Mouse (Mus musculus) left cerebral cortex, adult 9 months (tissue): Measurements from ENCODE around the gene Tmem141.

Experiments used
- DNase-seq, 2 experiments: peaks; one replicate each; pipeline ENCODE4 v3.0.0; 2022; ENCODE audit warnings: low spot score in 2 of 2

The Tmem141 gene

DNA sequence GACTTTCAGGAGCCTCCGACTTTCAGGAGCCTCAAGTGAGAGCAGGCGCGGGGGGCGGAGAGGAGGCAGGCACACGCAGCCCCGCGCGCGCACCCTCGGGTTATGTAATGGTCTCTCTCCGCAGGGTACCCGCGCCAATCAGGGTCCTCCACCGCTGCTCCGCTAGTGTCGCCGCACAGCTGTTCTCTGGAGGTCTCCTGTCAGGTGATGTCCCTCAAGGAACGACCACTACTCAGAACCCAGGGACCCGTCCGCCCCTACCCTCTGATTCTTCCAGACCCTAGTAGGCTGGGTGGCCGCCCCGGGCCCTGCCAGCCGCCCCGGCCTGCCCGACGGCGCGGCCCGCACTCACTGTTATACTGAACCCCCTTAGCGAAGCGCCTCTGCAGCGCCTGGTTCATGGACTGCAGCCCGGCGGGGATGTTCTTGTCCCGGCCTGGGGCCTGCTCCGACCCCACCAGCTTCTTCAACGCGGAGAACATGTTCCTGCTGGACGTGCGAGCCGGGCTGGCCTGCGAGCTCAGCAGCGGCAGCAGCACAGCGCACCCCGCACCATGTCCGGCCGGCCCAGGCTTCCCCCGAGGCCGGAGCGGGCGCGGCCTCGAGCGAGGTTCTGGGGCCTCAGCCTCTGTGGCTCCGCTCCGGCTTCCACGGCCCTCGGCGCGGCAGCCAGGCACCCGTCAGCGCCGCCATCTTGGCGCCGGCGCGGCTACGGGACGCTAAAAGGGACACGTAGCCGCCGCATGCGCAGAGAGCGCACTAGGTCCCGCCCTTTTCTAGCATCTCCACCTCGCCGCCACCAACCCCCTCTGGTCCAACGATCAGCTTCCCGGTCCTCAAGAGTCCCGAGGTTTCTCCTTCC, 13.8 kb downstream of the Tmem141 start, which contains the start of gene Rabl6:
Gene Rabl6 (minus strand): TSS at position 761 of the 862 bp plus-strand sequence.
- DNase-seq, result peak; percentile 65 to 91

DNA sequence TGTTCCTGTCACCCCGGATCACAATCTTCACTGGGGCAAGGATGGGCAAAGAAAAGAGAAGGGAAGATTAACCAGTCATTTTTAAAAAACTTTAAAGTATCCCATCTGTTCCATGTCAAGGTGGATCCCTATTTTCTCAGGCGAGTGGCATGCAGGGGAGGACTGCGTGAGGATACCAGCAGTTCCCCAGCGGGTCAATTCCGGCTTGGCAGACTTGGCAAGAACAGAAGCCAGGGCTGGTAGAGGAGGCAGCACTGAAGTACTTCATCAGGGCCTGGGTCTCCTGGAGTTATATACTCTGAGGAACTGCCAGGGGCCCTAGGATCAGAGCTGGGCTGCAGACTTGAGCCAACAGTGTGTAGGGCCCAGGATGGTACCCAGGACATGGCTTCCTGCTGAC, 19.3 kb downstream of the Tmem141 start:
- DNase-seq, result no peak

DNA sequence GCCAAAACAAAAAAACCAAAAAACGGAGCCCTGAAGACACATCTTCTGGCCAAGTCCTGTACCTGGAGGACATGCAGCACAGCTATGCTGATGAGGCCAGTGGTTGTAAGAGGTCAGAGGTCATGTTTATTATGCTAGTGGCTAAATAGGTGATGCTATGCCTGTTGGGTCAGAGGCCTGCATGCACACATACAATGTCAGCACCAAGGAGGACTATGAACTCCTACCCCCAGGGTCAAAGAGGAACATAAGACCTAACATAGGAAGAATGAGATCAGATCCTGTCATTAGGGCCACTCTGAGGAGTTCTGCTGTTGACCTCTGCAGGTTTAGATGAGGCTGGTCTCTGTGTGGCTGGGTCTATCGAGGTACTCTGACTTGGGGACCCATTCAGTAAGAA, 21.8 kb downstream of the Tmem141 start:
- DNase-seq, result no peak

DNA sequence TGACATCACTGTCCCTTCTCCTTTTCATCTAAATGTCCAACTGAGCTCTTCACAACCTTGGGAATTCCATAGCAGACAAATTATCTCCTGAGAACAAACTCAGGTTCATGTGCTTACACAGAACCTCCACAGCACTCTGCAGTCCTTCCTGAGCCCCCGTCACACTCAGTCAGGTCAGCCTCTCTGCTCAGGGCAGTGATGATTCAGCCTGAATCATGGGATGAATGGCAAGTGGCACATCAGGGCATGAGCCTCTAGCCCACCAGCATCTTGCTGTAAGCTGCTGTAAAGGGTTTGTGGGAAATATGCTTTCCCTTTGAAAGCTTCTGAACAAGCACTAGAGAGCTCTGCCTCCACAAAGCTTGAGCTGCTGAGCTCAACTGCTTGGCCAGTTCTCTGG, 23.1 kb downstream of the Tmem141 start:
- no peak for DNase-seq

DNA sequence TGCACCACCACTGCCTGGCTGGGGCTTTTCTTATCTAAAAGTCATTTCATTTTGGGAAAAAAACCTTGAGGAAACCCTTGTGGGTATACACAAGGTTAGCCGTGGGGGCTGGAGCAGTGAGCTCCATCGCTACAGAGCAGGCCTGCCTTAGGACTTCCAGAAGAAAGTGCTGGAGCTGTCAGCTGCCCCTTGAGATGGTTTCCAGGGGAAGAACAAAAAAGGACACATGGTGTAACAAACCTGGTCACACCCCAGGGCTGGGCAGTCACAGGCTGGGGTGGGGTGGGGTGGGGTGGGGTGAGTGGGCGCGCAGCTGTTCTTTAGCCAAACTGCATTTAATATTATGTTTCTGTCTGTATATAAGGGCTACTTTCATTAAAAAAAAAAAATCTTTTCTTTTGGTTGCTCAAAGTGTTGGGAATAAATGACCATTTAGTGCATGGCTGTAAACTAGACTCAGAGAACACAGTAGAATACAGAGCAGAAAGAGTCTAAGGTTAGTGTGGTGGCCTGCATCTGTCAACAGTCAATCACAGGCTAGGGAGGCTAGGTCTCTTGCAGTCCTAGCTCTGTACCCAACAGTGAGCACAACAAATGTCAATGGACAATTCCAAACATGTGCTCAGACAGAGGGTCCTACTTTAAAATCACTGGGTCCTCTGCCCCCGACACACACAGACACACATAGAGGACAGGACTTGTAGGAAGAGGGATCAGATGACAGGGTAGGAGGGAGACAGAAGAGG, 24.9 kb downstream of the Tmem141 start:
- no peak for DNase-seq

DNA sequence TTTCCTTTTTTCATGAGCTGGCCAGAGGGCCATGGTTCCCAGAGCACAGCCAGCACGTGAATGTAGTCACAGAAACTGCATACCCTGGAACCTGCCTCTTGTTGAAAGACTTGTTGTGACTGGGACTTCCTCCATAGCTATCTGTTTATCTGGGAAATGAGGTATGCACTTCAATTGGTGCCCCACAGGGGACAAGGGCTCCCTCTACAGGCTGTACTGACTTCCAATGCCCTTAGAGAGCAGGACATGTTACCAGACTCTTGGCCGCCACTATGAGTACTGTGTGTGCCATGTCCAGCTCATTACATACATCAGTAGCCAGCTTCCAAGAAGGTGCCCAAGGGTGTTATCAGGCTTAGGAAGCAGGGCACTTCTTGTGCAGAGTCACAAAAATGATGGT, 29.9 kb downstream of the Tmem141 start:
- DNase-seq, result peak in 1 of 2 experiments; percentile 62

DNA sequence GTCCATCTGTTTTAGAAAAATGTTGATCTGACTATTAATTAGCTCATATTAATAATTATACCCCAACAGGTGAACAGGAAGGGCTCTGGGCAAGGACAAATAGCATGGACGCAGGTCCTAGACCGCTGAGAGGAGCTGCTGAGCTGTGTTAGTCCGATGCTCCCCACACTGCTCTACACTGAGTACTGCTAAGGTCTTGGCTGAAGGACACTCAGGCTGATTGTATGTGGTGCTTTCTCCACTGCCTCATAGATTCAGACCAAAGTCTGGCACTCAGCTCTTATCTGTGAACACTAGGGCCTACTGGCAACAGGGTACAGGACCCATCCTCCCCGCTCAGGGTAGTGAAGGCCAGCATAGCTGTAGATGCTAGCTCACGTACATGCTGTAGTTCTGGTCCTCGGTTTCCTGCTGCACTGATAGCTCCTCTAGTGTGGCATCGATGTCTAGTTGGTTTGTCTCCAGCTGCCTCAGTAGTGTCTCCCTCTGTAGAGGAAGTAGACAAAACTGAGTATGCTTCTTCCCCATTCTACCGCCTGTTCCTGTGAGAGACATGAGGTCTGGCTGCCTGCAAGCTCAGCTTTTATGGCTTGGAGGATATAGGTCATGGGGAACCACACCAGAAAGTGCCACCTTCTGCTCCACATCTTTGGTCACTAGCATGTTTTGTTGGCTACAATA, 33.4 kb downstream of the Tmem141 start:
- no peak for DNase-seq

DNA sequence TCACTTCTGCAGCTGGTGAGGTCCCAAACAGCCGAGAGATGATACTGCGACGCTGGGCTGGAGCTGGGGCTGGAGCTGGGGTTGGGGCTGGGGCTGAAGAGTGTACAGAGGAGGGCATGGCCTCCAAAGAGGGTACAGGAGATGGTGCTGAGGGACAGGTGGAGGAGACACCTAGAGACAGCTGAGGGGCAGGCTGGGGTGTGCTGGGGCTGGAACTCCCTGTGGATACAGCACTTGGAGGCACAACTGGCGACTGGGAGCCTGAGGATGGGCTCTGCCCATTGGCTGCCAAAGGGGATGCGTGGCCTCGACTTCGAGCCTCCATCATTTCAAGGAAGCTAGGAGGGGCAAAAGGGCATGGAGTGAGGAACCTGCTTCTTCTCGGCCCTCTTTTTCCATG, 34.5 kb downstream of the Tmem141 start:
- DNase-seq, result no peak

DNA sequence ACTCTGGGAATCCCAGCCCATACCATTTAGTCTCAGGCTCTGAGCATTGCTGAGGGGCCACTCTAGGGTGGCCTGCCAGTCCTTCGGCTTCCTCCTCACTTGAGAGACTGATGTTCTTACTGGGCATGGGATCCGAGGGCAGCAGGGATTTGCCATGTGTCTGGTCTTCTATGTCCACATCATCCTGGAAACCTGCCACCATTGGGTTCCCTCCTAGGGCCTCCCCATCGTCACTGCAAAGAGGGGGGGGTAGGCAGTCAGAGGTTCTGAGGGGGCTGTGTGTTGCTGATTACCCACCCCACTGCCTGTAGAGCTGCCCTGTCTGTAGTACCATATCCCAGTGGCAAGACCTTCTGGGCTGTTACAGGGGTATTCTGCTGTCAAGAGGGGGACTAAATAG, 36.2 kb downstream of the Tmem141 start:
- DNase-seq, result no peak

DNA sequence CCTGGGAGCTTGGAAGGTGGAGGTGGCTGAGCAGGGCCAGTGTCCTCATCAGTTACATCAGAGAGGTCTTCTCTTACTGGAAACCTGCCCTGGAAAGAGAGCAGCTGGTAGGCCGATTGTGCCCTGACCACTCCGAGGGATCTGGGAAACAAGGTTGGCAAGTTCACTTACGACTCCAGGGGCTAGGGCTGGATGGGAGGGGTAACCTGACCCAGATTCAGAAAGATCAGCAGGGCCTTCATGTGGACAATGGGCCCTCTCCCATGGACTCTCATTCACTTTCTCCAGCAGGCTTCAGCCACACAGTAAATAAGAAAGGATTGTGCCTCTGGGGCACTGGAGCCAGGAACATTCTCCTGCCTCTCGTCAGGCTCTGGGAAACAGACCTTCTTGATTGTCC, 36.9 kb downstream of the Tmem141 start:
- no peak for DNase-seq

DNA sequence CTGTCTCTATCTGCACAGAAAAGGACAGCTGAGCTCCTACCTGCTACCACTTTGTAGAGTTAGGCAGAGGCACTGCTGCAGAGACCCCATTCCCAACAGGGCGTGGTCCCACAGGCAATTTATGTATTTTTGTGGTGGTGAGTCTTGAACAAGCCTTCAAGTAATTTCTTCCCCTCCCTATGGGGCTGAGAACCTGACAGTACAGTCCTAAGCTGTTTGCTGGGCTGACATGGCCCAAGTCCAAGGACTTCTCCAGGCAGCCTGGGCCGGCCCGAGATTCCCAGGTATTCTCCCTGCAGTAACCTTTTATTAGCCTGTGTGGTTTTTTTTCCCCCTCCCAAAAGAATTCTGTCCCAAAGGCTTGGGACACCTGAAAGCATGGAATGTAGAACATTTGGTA, 37.7 kb downstream of the Tmem141 start:
- no peak for DNase-seq

DNA sequence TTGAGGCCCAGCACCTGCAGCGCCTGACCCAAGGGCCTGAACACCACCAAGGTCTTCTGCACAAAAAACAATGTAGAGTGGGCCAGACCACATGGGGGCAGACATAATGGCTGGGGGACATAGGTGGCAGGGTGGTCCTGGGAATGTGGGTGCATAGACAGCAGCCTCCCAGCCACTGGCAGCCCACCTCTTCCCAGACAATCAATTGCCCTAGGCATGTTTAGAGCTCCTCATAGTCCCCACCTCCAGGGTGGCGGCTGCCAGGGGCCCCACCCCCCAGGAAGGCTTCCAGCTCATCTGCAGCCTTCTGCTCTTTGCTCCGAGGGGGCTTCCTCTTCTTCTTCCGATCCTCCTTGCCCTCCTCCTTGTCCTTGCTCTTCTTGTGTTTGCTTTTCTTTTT, 38.2 kb downstream of the Tmem141 start:
- no peak for DNase-seq

DNA sequence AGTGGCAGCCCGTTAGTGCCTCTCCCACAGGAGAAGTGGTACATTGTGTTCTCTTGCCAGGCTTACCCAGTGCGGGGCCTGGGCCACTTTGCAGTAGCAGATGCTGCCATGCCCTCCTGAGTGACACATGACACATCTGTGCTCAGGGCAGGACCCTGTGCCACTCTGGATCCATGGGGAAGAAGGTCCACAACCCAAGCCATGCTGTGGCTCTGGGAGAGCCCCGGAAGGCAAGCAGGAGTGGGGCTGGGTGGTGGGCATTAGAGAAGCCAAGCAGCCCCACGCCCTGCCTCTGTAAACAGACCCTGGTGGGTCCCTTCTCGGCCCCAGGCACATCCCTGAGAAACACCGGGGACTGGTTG, 38.7 kb downstream of the Tmem141 start:
- no peak for DNase-seq

DNA sequence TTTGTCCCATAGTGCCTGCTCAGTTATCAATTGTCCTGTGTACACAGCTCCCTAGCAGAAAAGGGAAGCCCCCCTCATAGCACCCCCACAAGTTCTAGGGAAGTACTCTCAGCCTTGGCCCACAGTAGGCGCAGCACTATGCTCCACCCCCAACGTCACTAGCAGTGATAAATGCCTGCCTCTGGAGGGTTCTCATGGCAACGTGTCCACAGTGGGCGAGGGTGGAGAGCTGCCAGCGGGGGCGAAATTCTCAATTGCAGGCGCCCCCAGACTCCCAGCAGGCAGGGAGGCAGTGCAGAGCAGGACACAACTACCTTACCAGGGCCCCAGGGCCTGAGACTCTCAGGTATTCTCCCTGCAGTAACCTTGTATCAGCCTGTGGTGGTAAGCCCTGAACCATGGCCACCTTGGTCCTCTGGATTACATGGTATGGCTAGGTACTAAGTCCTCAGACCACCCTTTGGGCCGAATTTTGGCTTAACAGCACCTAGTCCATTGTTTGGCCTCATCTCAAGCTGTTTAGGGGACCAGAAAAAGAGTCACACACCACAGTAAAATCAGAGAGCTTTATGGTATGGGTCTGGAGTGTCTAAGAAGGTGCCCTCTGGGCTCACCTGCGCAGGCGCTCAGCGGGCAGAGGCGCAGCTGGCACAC, 39.2 kb downstream of the Tmem141 start:
- DNase-seq, result peak in 1 of 2 experiments; percentile 90

DNA sequence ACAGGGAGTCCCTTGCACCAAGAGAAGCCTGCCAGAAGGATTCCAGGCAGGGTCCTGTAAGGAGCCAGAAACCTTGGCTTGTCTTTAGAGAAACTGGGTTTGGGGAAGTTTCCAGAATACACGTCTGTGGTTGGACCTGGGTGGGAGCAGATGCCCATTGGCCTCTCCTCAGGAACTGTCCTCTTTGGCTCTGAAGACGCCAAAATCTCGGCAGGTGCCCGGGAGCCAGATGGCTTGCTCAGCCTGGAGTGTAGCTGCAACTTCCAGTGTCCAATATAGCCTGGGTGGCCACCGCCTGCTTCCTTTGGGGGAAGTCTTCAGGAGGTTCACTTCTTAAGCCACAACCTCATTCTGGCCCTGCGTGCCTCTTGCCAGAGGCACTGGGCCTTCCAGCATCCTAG, 39.9 kb downstream of the Tmem141 start:
- DNase-seq, result peak in 1 of 2 experiments; percentile 54

DNA sequence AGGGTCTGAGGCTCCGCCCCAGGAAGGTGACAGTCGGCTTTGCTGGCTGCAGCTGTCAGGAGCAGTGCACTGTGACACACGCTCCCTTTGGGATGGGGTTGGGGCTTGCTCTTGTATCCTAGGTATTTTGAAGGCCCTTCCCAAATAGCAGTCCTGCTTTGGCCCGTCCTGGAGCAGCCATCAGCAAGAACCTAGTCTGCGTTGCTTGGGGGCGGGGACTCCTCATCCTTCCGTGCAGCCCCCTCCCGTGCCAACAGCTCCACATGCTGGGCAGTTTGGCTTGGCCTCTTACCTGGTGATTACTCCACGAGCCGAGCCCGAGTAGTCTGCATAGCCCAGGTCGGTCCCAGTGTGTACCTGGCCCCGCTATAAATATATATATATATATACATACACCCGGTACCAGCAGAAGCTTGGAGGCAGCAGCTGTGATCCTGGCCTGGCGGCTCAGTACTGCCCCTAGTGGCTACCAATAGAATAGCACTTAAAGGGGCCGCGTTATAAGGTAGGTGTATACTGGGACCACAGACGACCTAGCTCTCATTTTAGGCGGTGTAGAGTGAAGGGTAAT, 40.4 kb downstream of the Tmem141 start, which contains the start of gene Ajm1:
Gene Ajm1 (minus strand): TSS at position 464 of the 571 bp plus-strand sequence.
- peak in 1 of 2 experiments; percentile 78 for DNase-seq

DNA sequence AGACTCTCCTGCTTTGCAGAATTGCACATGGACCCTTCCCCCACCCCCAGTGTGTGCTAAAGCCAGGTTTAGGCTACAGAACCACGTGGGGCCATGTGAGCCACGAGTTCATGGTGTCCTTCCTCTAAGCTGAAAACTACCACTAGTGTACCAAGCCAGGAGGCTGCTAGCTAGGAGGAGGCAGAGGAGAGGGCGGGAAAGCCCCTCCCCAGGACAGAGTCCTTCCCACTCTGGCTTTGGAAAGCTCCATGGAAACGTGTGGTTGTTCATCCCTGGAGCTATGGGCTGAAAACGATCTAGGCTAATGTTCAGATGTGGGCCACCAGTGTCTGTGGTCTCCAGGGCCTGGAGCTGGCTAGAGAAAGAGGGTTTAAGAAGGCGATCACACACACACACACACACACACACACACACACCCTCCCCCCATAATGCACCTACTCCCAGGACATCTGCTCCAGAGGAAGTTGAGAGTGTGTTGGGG, 41.1 kb downstream of the Tmem141 start:
- peak in 1 of 2 experiments; percentile 50 for DNase-seq

DNA sequence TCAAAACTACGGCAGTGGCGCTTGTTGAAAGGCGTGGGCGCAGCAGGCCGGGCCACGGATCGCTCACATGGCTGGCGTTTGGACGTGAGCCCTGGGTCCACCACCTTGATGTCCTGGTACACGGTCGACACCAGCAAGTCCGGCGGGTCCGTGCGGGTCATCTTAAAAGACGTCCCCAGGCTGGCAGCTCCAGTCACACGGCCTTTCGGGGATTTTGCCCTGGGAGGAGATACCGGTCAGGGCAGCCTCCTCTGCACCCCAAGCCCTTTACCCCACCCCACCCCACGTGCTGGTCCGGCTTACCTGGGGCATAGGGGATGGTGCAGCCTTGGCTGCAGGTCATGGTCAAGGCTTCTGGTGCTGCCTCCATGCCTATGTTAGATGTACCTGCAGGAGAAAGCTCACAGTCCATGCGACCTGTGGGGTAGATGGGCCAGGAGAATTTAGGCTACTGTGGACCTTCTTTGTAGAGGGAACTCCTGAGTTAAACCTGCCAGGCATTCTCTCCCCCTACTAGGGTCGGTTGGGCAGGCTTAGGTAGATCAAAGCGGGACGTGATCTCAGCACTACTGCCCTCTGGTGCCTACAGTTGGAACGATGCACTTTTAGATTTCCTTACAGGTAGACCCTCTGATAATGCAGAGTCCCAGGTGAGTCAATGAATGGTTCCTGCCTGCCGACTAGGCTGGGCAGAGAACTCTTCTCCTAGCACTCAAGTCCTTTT, 41.9 kb downstream of the Tmem141 start:
- DNase-seq, result peak in 1 of 2 experiments; percentile 75

DNA sequence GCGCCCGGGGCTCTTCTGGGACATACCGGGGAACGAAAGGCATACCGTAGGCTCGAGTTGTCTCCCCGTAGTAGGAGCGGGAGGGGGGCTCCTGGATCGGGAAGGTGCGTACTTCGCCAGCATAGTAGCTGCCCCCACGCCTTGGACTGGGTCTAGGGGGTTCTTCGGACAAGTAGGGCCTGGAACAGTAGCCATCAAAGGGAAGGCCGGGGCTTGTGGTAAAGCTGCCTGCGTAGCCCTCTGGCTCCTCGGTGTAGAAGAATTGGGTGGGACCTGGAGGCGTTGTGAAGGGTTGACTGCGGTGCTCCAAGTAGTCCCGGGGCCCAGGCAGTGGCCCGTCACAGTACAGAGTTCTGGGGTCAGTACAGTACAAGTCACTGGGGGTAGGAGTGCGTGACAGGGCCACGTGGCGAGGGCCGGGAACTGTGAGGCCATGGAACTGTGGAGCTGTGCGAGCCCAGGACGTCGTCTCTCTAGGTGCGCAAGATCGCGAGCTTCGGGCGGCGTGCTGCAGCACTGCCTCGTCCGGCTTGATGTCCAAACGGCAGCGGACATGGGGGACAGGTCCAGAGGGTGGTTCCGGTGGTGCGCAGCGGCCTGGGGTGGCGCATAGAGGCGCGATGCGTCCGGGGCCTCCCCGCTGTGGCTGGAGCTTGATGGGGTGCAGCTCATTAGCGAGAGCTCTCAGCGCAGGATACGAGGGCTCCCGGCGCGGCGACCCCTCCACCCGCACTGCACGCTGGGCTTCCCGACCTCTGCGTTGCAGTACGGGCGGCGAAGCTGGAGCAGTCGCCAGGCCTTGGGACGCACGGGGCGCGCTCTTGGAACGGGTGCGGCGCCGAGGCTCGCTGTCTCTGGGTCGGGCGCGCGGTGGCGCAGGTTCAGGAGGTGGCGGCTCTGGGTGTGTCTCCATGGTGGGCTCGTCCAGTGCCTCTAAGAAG, 42.7 kb downstream of the Tmem141 start:
- DNase-seq, result no peak
